Mouse (Mus musculus) midbrain, embryonic 11.5 days (tissue): ENCODE measurements around the gene Lsamp. TPM values are rescaled to one million over a fixed set of nuclear protein-coding genes. Genes with fewer than 3 reads are reported as not detected.

Experiments used
- ATAC-seq: fragments of 200-750 bp; cut with Nextera tagmentation; 2 replicates; pipeline ENCODE4 v1.8.0; 2017; ENCODE audit warnings: moderate TSS enrichment, moderate library complexity; ENCODE audit not compliant: low FRiP score
- DNase-seq: peaks from one replicate; pipeline ENCODE4 v3.0.0; 2015; ENCODE audit warnings: low spot score; ENCODE audit errors: missing footprints
- H3K27ac ChIP-seq: fragments of 300-500 bp; sonication (generic); 2 replicates; pipeline ENCODE4 v1.5.1; 2014; ENCODE audit warnings: low read depth, low read length
- H3K27me3 ChIP-seq: fragments of 300-500 bp; sonication (generic); 2 replicates; pipeline ENCODE4 v1.6.1; 2014; ENCODE audit warnings: mild to moderate bottlenecking, low read length, moderate library complexity, mixed read lengths; ENCODE audit not compliant: control insufficient read depth, insufficient read depth
- H3K36me3 ChIP-seq: fragments of 300-500 bp; sonication (generic); 2 replicates; pipeline ENCODE4 v1.6.1; 2014; ENCODE audit warnings: mild to moderate bottlenecking, low read length, moderate library complexity, mixed read lengths; ENCODE audit not compliant: control insufficient read depth, insufficient read depth
- H3K4me1 ChIP-seq: fragments of 300-500 bp; sonication (generic); 2 replicates; pipeline ENCODE4 v1.6.1; 2014; ENCODE audit warnings: low read length; ENCODE audit not compliant: control insufficient read depth, insufficient read depth
- H3K4me2 ChIP-seq: fragments of 300-500 bp; sonication (generic); 2 replicates; pipeline ENCODE4 v1.6.1; 2014; ENCODE audit warnings: mild to moderate bottlenecking, moderate library complexity
- H3K4me3 ChIP-seq: fragments of 300-500 bp; sonication (generic); 2 replicates; pipeline ENCODE4 v1.5.1; 2014; ENCODE audit warnings: low read depth, low read length
- H3K9ac ChIP-seq: fragments of 300-500 bp; sonication (generic); 2 replicates; pipeline ENCODE4 v1.6.1; 2014; ENCODE audit warnings: low read length
- H3K9me3 ChIP-seq: fragments of 300-500 bp; sonication (generic); 2 replicates; pipeline ENCODE4 v1.6.1; 2016; ENCODE audit warnings: low read length; ENCODE audit not compliant: control insufficient read depth
- WGBS: fragments of 180-500 bp; shearing (Covaris S2); extraction: QIAGEN DNeasy Blood & Tissue Kit; methylation state at CpG from one replicate; pipeline ENCODE4 v1.1.7; 2014; 5-methylcytosine and 5-hydroxymethylcytosine counted together
- polyA plus RNA-seq: library from polyadenylated mRNA; unstranded; fragments of >200 nt; fragmentation: Nextera tagmentation; extraction: Ambion mirVana; gene quantifications from 2 replicates; pipeline ENCODE4 v1.2.1, GENCODE M21; 2014

Gene Lsamp
- polyA plus RNA-seq, 1 experiment from 2014 or later: 13.0 TPM

DNA sequence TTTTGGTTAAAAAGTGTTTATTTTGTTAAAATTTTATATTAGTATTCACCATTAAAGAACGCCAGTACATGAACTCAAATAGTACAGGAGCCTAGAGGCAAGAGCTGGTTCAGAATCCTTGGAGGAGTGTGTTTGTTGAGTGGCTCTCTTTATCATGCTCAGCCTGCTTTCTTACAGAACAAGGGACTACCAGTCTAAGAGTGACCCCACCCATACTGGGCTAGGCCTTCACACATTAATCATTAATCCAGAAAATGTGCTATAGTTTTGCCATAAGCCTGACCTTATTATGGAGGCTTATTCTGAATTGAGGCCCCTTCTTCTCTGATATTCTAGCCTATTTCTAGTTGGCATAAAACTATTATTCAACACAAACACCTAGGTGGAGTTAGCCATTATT lies 52.6 kb downstream of the Lsamp start:
- no peak for ATAC-seq
- H3K4me1 ChIP-seq: no peaks in the 10 kb centered on the region
- H3K27ac ChIP-seq: no peak overlapping the region
- DNase-seq: no peak
- H3K4me2 ChIP-seq: no peak overlapping the region
- WGBS: 90% methylated on average over 1 of the region's 1 CpGs
- no peak overlapping the region for H3K4me3 ChIP-seq
- H3K9me3 ChIP-seq: no peaks in the 10 kb centered on the region
- no peak overlapping the region for H3K9ac ChIP-seq
- H3K36me3 ChIP-seq: no peaks in the 10 kb centered on the region
- no peaks in the 10 kb centered on the region for H3K27me3 ChIP-seq

DNA sequence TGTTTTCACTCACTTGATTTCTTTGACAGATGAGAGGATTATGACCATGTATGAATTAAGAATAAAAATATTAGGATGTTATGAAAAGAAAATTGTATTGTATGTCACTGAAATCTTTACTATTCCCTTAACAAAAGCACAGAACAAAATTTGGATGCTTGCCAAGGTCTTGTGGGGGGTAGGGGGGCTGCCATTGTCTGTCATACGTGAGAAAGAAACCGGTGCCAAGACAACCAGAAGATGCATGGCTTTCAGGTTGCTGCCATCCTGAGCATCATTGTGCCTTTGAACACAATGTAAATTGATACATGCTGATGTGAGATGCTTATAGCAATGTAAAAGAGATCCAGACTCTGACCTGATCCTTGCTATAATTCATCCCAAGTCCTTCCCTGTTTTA lies 75.4 kb downstream of the Lsamp start:
- Histone ChIP-seq H3K27ac (no peak overlapping the region), H3K4me1 (no peaks in the 10 kb centered on the region), H3K4me2 (no peak overlapping the region), H3K9ac (no peak overlapping the region), H3K4me3 (no peak overlapping the region), H3K9me3 (no peaks in the 10 kb centered on the region), H3K36me3 (no peaks in the 10 kb centered on the region), H3K27me3 (no peaks in the 10 kb centered on the region)
- WGBS: 75% methylated on average over 2 of the region's 2 CpGs
- no peak for ATAC-seq
- DNase-seq: no peak

DNA sequence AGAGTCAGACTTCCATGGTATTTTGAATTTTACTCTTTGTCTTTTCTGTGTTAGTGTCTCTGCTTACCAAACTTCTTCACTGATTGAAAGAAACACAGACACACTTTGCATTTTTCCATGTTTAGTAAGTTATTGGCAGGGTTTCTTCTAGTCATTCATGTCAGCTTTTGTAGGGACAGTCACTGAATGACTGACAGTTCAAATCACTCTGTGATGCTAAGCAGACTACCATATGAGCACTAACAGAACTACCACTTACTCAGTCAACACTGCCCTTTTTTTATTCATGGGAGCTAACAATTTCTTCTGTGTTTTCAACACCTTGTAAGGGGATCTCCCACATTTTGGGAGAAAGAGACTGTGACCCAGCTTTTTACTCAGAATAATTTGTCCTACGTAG lies 75.8 kb downstream of the Lsamp start:
- DNase-seq (no peak), ATAC-seq (no peak)
- Histone ChIP-seq H3K27me3 (no peaks in the 10 kb centered on the region), H3K27ac (no peak overlapping the region), H3K4me1 (no peaks in the 10 kb centered on the region), H3K4me2 (no peak overlapping the region), H3K9ac (no peak overlapping the region), H3K9me3 (no peaks in the 10 kb centered on the region), H3K36me3 (no peaks in the 10 kb centered on the region), H3K4me3 (no peak overlapping the region)
- WGBS: 85% methylated on average over 1 of the region's 1 CpGs

DNA sequence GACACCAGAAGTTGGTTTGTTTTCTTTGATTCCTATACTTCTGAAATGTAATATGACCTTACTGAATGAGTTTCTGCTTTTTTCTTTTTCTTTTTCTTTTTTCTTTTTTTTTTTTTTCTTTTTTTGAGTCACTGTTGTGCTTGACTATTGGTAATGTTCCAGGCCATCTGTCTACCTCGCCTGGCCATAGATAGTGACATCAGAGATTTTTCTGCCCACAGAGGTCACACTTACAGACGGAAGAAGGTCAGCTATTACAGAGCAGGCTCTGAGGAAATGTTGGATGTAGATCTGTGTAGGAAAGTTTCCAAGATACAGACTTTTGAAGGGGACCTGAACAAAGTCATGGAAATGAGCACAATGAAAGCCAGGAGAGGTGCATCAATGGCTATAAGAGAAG lies 76.3 kb downstream of the Lsamp start:
- WGBS: 75% methylated on average over 2 of the region's 2 CpGs
- DNase-seq: no peak
- no peak overlapping the region for H3K4me2 ChIP-seq
- ATAC-seq: no peak
- H3K9me3 ChIP-seq: no peaks in the 10 kb centered on the region
- H3K27ac ChIP-seq: no peak overlapping the region
- H3K36me3 ChIP-seq: no peaks in the 10 kb centered on the region
- no peaks in the 10 kb centered on the region for H3K27me3 ChIP-seq
- no peak overlapping the region for H3K4me3 ChIP-seq
- no peak overlapping the region for H3K9ac ChIP-seq
- no peaks in the 10 kb centered on the region for H3K4me1 ChIP-seq

DNA sequence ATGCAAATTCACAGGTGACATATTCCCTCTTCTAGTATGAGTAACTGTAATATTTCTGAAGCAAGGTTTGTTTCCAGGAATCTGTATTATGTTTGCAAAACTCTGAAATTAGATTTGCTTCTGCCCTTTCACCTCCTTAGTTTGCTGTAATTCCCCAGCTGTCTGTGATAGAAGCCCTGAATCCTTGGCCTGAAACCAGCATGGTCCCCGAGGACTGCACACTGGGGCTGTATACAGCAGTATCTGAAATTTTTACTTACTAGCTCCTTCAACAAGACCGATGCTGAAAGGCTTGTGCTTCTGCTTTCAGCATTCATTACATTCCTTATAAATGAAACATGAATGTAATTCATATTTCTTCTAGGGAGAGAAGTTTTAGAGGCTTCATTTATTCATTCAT lies 91.4 kb downstream of the Lsamp start:
- no peak overlapping the region for H3K4me3 ChIP-seq
- 81% methylated on average over 2 of the region's 2 CpGs for WGBS
- H3K9ac ChIP-seq: no peak overlapping the region
- H3K4me1 ChIP-seq: no peaks in the 10 kb centered on the region
- no peak for DNase-seq
- no peaks in the 10 kb centered on the region for H3K36me3 ChIP-seq
- H3K27me3 ChIP-seq: no peaks in the 10 kb centered on the region
- no peak overlapping the region for H3K27ac ChIP-seq
- no peak for ATAC-seq
- H3K9me3 ChIP-seq: no peaks in the 10 kb centered on the region
- H3K4me2 ChIP-seq: no peak overlapping the region

DNA sequence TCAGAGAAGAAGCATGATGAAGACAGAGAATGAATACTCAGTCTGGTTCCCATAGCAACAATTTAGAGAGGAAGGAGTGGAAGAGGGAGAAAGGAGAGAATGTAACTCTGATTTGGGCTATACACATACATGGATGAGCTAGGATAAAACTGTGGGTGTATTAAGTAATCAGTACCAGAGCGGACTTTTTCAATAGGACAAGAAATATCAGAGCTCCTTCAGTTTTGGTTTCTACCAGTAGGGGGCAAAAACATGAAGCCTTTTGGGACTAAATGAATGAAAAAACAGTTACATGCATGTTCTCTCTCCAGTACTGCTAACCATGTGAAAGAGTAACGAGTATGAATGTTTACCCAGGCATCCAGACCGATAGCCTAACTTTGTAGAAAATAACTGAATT lies 96.1 kb downstream of the Lsamp start:
- ATAC-seq (peak; percentile 35; the same call in 1 of the 2 replicates), DNase-seq (peak; percentile 89)
- Histone ChIP-seq H3K4me3 (no peak overlapping the region), H3K27me3 (no peaks in the 10 kb centered on the region), H3K27ac (no peak overlapping the region), H3K36me3 (no peaks in the 10 kb centered on the region), H3K4me2 (no peak overlapping the region), H3K9ac (no peak overlapping the region), H3K9me3 (no peaks in the 10 kb centered on the region), H3K4me1 (no peaks in the 10 kb centered on the region)
- WGBS: 73% methylated on average over 3 of the region's 3 CpGs

DNA sequence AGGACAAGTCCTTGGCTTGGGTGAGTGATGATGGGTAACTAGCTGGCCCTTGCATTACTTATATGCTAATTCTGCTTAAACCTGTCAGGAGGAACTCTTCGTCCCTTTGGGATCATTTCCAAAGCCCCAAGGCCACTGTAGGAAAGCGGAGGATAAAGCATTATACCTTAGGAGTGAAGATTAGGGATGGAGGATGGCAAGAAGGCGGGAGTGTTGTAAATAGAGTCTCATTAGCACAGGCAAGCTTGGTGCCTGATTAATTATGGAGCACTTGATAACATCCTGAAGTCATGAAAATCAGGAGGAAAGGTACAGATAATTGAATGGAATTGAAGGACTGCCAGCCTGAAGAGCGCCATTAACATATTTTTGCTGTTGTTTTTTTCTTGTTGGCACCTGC lies 120.2 kb downstream of the Lsamp start:
- no peak for DNase-seq
- no peak overlapping the region for H3K9ac ChIP-seq
- H3K4me2 ChIP-seq: no peak overlapping the region
- ATAC-seq: no peak
- no peak overlapping the region for H3K27ac ChIP-seq
- H3K4me1 ChIP-seq: no peaks in the 10 kb centered on the region
- H3K36me3 ChIP-seq: no peaks in the 10 kb centered on the region
- H3K27me3 ChIP-seq: no peaks in the 10 kb centered on the region
- WGBS: 66% methylated on average over 4 of the region's 4 CpGs
- no peaks in the 10 kb centered on the region for H3K9me3 ChIP-seq
- H3K4me3 ChIP-seq: no peak overlapping the region

DNA sequence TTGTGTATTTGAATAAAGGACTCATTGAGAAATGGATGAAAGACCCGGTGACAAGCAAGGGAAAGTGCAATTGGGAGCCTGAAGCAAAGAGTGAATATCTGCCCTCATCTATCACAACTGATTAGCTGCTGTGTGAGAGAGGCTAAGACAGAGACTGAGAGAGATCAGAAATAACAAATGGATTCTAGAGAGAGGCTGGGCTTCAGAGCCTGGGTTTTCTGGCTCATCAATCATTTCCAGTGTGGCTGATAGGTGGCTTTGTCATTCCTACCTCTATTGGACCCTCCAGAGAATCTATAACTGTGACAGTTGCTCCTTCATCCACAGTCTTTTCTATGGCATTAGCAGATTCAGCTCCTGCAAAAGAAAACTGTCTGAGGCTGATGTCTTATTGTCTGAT lies 198.8 kb downstream of the Lsamp start:
- Histone ChIP-seq H3K27ac (no peak overlapping the region), H3K4me2 (no peak overlapping the region), H3K4me1 (no peaks in the 10 kb centered on the region), H3K9me3 (no peaks in the 10 kb centered on the region), H3K27me3 (no peaks in the 10 kb centered on the region), H3K36me3 (no peaks in the 10 kb centered on the region), H3K9ac (no peak overlapping the region), H3K4me3 (no peak overlapping the region)
- 82% methylated on average over 1 of the region's 1 CpGs for WGBS
- ATAC-seq (no peak), DNase-seq (no peak)

DNA sequence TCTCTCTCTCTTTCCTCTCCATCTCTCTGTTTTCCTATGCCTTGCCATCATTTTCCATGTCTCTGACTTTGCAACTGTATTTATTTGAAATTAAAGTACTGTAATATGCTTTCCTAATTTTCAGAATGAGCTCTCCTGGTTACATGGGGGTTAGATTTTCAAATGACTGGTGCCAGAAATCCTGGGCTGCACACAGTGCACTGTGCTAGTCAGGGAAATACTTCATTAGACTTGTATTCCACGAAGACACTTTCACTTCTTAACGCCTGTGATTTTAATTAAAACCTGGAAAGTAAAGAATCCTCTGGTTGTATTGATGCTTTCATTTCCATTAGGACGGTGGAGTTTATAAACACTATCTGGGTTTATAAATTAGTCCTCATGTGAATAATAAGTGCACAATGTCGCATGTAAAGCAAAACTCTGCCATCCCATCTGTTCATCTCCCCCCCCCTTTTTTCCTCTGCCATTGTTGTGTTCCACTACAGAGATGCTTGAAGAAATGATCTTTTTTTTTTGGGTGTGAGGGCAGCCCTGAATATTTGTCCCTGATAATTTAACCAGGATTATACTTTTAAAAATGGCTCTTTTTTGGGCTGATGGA lies 203.9 kb downstream of the Lsamp start:
- Histone ChIP-seq H3K36me3 (no peaks in the 10 kb centered on the region), H3K4me3 (no peak overlapping the region), H3K4me1 (no peaks in the 10 kb centered on the region), H3K27ac (no peak overlapping the region), H3K4me2 (no peak overlapping the region), H3K9me3 (no peaks in the 10 kb centered on the region), H3K9ac (no peak overlapping the region), H3K27me3 (no peaks in the 10 kb centered on the region)
- 76% methylated on average over 4 of the region's 4 CpGs for WGBS
- ATAC-seq: no peak
- no peak for DNase-seq

DNA sequence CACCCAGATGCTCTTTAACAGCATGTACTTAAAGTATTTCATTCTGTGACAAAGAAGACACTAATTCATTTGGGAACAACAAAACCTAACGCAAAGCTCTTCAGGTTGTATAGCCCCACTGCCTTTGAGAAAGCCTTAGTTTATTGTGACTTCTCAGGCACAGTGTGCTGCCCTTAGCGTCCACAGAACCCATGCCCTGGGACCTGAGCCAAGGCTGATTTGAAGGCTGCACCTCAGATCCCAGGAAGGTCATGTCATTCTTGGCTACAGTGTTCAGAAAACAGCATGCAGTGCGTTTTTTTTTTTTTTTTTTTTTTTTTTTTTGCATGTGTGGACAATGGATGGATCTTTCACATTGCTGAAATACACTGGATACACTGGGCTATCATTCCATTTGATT lies 210.2 kb downstream of the Lsamp start:
- no peaks in the 10 kb centered on the region for H3K27me3 ChIP-seq
- H3K4me3 ChIP-seq: no peak overlapping the region
- no peaks in the 10 kb centered on the region for H3K9me3 ChIP-seq
- WGBS: 70% methylated on average over 3 of the region's 3 CpGs
- H3K4me1 ChIP-seq: no peaks in the 10 kb centered on the region
- DNase-seq (no peak), ATAC-seq (no peak)
- H3K9ac ChIP-seq: no peak overlapping the region
- H3K27ac ChIP-seq: no peak overlapping the region
- no peak overlapping the region for H3K4me2 ChIP-seq
- H3K36me3 ChIP-seq: no peaks in the 10 kb centered on the region
